Mouse (Mus musculus): ENCODE results near the gene Dntt. TPM values are rescaled to one million over a fixed set of nuclear protein-coding genes. Genes with fewer than 3 reads are reported as not detected.

The Dntt gene
- total RNA-seq, 4 experiments from 2014 or later: 0.23 TPM; not detected in 3

Other genes with a start within 250 kb of the Dntt start
- 1 to 10 TPM; 6.8 to 7.9 (median 7.4) TPM for gene Ccnj, start 198.0 kb upstream of the Dntt start, total RNA-seq (2022)
- 1 to 10 TPM; 6.3 to 8.7 (median 7.9) TPM for gene Zfp518a, start 134.6 kb upstream of the Dntt start, total RNA-seq (2022)
- gene Blnk, start 34.7 kb upstream of the Dntt start, total RNA-seq (2022): 10 to 100 TPM in 2 of 4 experiments, 1 to 10 TPM in 2; 7.0 to 16.5 (median 11.2) TPM
- gene Opalin, start 47.8 kb downstream of the Dntt start, total RNA-seq (2022): 10 to 100 TPM in 3 of 4 experiments, 1 to 10 TPM in 1; 9.9 to 20.3 (median 15.4) TPM
- under 1 TPM; 0.39 to 0.93 (median 0.74) TPM for gene Tll2, start 177.6 kb downstream of the Dntt start, total RNA-seq (2022)
- 100 to 1,000 TPM; 111 to 123 (median 122) TPM for gene Tm9sf3, start 234.7 kb downstream of the Dntt start, total RNA-seq (2022)

Measured in layer of hippocampus, adult 8-10 months (tissue).